Mouse (Mus musculus): ENCODE data around the gene Glra4.
A peak's percentile ranks its signal among the peaks of the same experiment; 100 is the strongest.
"Not testable (repeated sequence)": the region's sequence is repeated elsewhere in the genome, so short reads cannot be mapped to it uniquely, and the experiment has no call there.

Gene Glra4

DNA sequence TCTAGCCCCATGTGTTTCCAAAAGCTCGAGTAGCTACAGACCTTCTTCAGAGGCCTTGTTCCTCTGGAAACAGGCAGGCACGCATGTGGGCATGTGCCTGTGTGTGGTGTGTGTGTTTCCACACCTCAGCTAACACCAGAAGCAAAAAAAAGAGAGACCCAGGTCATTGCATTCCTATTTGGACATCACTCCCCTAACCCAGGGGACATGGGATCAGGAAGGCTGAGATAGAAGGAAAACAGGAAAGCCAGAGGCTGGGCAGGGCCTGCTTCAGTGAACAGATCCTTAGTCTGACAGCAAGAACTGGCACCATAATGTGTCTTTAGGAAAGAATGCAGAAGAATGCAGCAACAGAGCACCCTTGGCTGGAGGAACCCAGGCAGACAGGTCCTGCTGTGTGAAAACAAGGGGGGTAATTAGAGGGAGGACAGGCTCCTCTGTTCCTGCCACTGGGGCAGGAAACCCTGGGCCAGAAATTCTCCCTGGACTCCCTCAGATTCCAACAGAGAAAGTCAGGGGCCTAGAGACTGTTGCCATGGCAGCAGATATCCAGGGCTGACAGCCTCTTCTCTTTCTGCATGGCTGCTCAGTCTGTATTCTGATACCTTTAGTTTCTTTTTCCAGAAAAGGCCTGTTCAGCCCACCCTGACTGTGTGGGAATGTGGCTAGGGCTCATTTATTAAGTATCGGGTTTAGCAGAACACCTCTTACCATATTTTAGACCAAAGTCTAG is 65.0 kb downstream of the Glra4 start:
- not testable (repeated sequence) for DNase-seq (ENCODE audit: low spot score)

DNA sequence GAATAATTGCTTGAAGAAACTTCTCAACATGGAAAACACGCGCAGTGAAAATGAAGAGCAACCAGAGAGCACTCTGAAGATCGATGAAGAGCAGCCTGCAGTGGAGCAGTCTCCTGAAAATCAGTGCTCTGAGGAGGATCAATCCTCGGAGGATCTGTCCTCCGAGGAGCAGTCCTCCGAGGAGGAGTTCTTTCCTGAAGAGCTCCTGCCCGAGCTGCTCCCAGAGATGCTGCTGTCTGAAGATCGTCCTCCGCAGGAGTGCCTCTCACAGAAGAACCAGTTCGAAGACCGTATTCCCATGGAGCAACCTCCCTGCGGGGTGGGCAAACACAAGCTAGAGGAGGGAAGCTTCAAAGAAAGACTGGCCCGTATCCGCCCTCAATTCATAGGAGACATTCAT is 71.2 kb downstream of the Glra4 start:
- no peak for DNase-seq (ENCODE audit: low spot score)

DNA sequence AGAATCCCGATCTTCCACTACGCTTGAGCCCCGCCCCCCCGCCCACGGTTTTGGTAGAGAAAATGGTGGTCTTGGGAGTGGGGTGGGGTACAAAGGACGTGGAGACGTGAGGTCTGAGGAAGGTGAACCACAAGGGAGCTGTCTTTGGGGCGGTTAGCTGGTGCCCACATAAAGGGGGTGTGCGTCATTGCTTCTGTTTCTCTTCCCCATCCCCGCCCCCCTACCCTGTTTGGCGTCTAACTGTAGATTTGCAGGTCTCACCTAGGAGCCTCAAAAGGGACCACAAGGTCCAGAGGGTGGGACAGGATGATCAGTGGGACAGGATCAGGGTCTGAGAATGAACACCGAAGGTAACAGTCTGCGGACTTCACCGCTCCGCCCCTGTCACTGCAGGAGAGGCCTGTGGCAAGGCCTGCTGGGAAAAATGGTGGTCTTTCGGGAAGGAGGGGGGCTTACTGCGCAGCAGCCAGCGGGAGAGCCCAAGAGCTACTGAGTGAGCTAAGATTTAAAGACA is 71.7 kb downstream of the Glra4 start:
- DNase-seq (ENCODE audit: low spot score) = peak; percentile 24
